Mouse (Mus musculus) small intestine, adult 2 months (tissue): ENCODE results near the gene Armh1.

Source experiments
- CTCF ChIP-seq: fragments of 200-500 bp; IDR thresholded peaks from 2 replicates; pipeline ENCODE4 v1.5.1; 2012; ENCODE audit warnings: low read depth, mild to moderate bottlenecking, control low read depth, inconsistent platforms, low read length, moderate library complexity, mixed read lengths; ENCODE audit not compliant: insufficient replicate concordance, insufficient read length; ENCODE audit errors: extremely low read depth
- POLR2A ChIP-seq: fragments of 200-500 bp; IDR thresholded peaks from 2 replicates; pipeline ENCODE4 v1.6.1; 2012; ENCODE audit warnings: low read depth, mild to moderate bottlenecking, control low read depth, inconsistent platforms, low read length, moderate library complexity

- TF ChIP-seq POLR2A (no peak), CTCF (no peak)
Observed at GRCm38 (mm10) chr4:117251801-117252316, at the start of gene Armh1, which contains the start of gene Tmem53.
